Mouse (Mus musculus) forebrain, embryonic 13.5 days (tissue): ENCODE data around the gene Jup. TPM values are rescaled to one million over a fixed set of nuclear protein-coding genes. Genes with fewer than 3 reads are reported as not detected.
"Not testable (repeated sequence)": the region's sequence is repeated elsewhere in the genome, so short reads cannot be mapped to it uniquely, and the experiment has no call there.

ENCODE experiments used
- ATAC-seq: fragments of 200-750 bp; cut with Nextera tagmentation; 2 replicates; pipeline ENCODE4 v1.8.0; 2017
- H3K27ac ChIP-seq: fragments of 300-500 bp; sonication (generic); 2 replicates; pipeline ENCODE4 v1.5.1; 2015; ENCODE audit warnings: inconsistent platforms, mild to moderate bottlenecking, moderate library complexity
- H3K27me3 ChIP-seq: fragments of 300-500 bp; sonication (generic); 2 replicates; pipeline ENCODE4 v1.6.1; 2015; ENCODE audit warnings: mild to moderate bottlenecking, inconsistent platforms
- H3K36me3 ChIP-seq: fragments of 300-500 bp; sonication (generic); 2 replicates; pipeline ENCODE4 v1.6.1; 2015; ENCODE audit warnings: mild to moderate bottlenecking, inconsistent platforms; ENCODE audit not compliant: poor library complexity, severe bottlenecking
- H3K4me1 ChIP-seq: fragments of 300-500 bp; sonication (generic); 2 replicates; pipeline ENCODE4 v1.6.1; 2015; ENCODE audit warnings: inconsistent platforms
- H3K4me2 ChIP-seq: fragments of 300-500 bp; sonication (generic); 2 replicates; pipeline ENCODE4 v1.6.1; 2015; ENCODE audit warnings: inconsistent platforms, mild to moderate bottlenecking, moderate library complexity
- H3K4me3 ChIP-seq: fragments of 300-500 bp; sonication (generic); 2 replicates; pipeline ENCODE4 v1.5.1; 2015; ENCODE audit warnings: mild to moderate bottlenecking, inconsistent platforms
- H3K9ac ChIP-seq: fragments of 300-500 bp; sonication (generic); 2 replicates; pipeline ENCODE4 v1.6.1; 2015; ENCODE audit warnings: mild to moderate bottlenecking, inconsistent platforms
- H3K9me3 ChIP-seq: fragments of 300-500 bp; sonication (generic); replicated peaks from 2 replicates; pipeline ENCODE4 v1.6.1; 2016; ENCODE audit warnings: inconsistent platforms
- WGBS: fragments of 180-500 bp; shearing (Covaris S2); methylation state at CpG from one replicate; pipeline ENCODE4 v1.1.7; 2015; 5-methylcytosine and 5-hydroxymethylcytosine counted together
- polyA plus RNA-seq: library from polyadenylated mRNA; unstranded; fragments of >200 nt; fragmentation: Nextera tagmentation; extraction: Ambion mirVana; gene quantifications from 2 replicates; pipeline ENCODE4 v1.2.1, GENCODE M21; 2015

The Jup gene
- polyA plus RNA-seq, 1 experiment from 2014 or later, result 37.1 TPM

GRCm38 (mm10) chr11:100333944-100334457, 63.6 kb downstream of the Jup start, which contains the start of gene Gast:
TSS of gene Gast (plus strand) at chr11:100334407.
- Histone ChIP-seq H3K9ac (no peak within 1 kb of the TSS), H3K9me3 (no peaks in the 10 kb centered on the region), H3K4me2 (peak within 1 kb of the TSS; percentile 24; the same call in 1 of the 2 replicates), H3K36me3 (no peaks in the 10 kb centered on the region), H3K27me3 (no peaks in the 10 kb centered on the region), H3K4me1 (peaks cover 39% of the 10 kb centered on the region), H3K27ac (peak within 1 kb of the TSS; percentile 90), H3K4me3 (no peak within 1 kb of the TSS)
- WGBS, result 83% methylated on average over 6 of the region's 6 CpGs
- ATAC-seq, result no peak

GRCm38 (mm10) chr11:100332766-100333515, 64.6 kb downstream of the Jup start:
- ATAC-seq, result peak; percentile 85
- Histone ChIP-seq H3K9me3 (no peaks in the 10 kb centered on the region), H3K4me2 (peak overlapping the region; percentile 24; the same call in 1 of the 2 replicates), H3K36me3 (no peaks in the 10 kb centered on the region), H3K27me3 (no peaks in the 10 kb centered on the region), H3K9ac (no peak overlapping the region), H3K4me3 (no peak overlapping the region), H3K27ac (peak overlapping the region; percentile 90), H3K4me1 (peaks cover 39% of the 10 kb centered on the region)
- 47% methylated on average over 9 of the region's 9 CpGs for WGBS

- not testable (repeated sequence) for H3K4me2 ChIP-seq, H3K36me3 ChIP-seq, H3K4me3 ChIP-seq, H3K9me3 ChIP-seq, ATAC-seq, H3K9ac ChIP-seq, H3K27ac ChIP-seq, H3K27me3 ChIP-seq
- H3K4me1 ChIP-seq, result peaks cover 39% of the 10 kb centered on the region
- 67% methylated on average over 8 of the region's 8 CpGs for WGBS
Measured at GRCm38 (mm10) chr11:100330816-100331375, 66.7 kb downstream of the Jup start.

- no peak for ATAC-seq
- H3K4me3 ChIP-seq, result no peak overlapping the region
- no peaks in the 10 kb centered on the region for H3K9me3 ChIP-seq
- no peaks in the 10 kb centered on the region for H3K36me3 ChIP-seq
- H3K27me3 ChIP-seq, result no peaks in the 10 kb centered on the region
- no peak overlapping the region for H3K9ac ChIP-seq
- 39% methylated on average over 16 of the region's 16 CpGs for WGBS
- H3K4me1 ChIP-seq, result peaks cover 35% of the 10 kb centered on the region
- peak overlapping the region; percentile 19; the same call in 1 of the 2 replicates for H3K4me2 ChIP-seq
- H3K27ac ChIP-seq, result peak overlapping the region; percentile 6; the same call in 1 of the 2 replicates
Measured at GRCm38 (mm10) chr11:100330235-100330634, 67.3 kb downstream of the Jup start.

GRCm38 (mm10) chr11:100327761-100328160, 69.8 kb downstream of the Jup start:
- no peaks in the 10 kb centered on the region for H3K9me3 ChIP-seq
- peaks cover 3% of the 10 kb centered on the region; the same call in 1 of the 2 replicates for H3K36me3 ChIP-seq
- no peaks in the 10 kb centered on the region for H3K27me3 ChIP-seq
- H3K4me3 ChIP-seq, result no peak overlapping the region
- H3K4me1 ChIP-seq, result peaks cover 23% of the 10 kb centered on the region
- H3K9ac ChIP-seq, result no peak overlapping the region
- WGBS, result 91% methylated on average over 6 of the region's 6 CpGs
- no peak overlapping the region for H3K27ac ChIP-seq
- H3K4me2 ChIP-seq, result no peak overlapping the region
- ATAC-seq, result no peak

GRCm38 (mm10) chr11:100327316-100327715, 70.2 kb downstream of the Jup start:
- H3K36me3 ChIP-seq, result peaks cover 8% of the 10 kb centered on the region
- no peaks in the 10 kb centered on the region for H3K27me3 ChIP-seq
- 0 out of 2 replicates have a peak overlapping the region, but pooled peaks have one; percentile 25 for H3K27ac ChIP-seq
- no peak overlapping the region for H3K9ac ChIP-seq
- H3K9me3 ChIP-seq, result no peaks in the 10 kb centered on the region
- H3K4me1 ChIP-seq, result peaks cover 18% of the 10 kb centered on the region
- no peak overlapping the region for H3K4me3 ChIP-seq
- 61% methylated on average over 11 of the region's 11 CpGs for WGBS
- no peak for ATAC-seq
- H3K4me2 ChIP-seq, result no peak overlapping the region

GRCm38 (mm10) chr11:100325062-100325629, 72.4 kb downstream of the Jup start:
- WGBS, result 74% methylated on average over 11 of the region's 11 CpGs
- no peaks in the 10 kb centered on the region for H3K9me3 ChIP-seq

GRCm38 (mm10) chr11:100323578-100323977, 74.0 kb downstream of the Jup start:
- Histone ChIP-seq H3K36me3 (peaks cover 23% of the 10 kb centered on the region), H3K4me2 (no peak overlapping the region), H3K27me3 (no peaks in the 10 kb centered on the region), H3K27ac (no peak overlapping the region; the same call in 1 of the 2 replicates), H3K4me1 (peaks cover 18% of the 10 kb centered on the region), H3K9me3 (no peaks in the 10 kb centered on the region), H3K9ac (no peak overlapping the region), H3K4me3 (no peak overlapping the region)
- no peak for ATAC-seq
- 15% methylated on average over 3 of the region's 3 CpGs for WGBS

More at GRCm38 (mm10) chr11:100325062-100325629, 72.4 kb downstream of the Jup start:
- no peak for ATAC-seq
- no peaks in the 10 kb centered on the region for H3K27me3 ChIP-seq
- peaks cover 23% of the 10 kb centered on the region for H3K36me3 ChIP-seq
- no peak overlapping the region for H3K9ac ChIP-seq
- no peak overlapping the region for H3K4me3 ChIP-seq
- H3K4me1 ChIP-seq, result peaks cover 22% of the 10 kb centered on the region
- no peak overlapping the region for H3K27ac ChIP-seq
- no peak overlapping the region for H3K4me2 ChIP-seq

GRCm38 (mm10) chr11:100322591-100323258, 74.8 kb downstream of the Jup start:
- WGBS, result 69% methylated on average over 3 of the region's 3 CpGs
- H3K36me3 ChIP-seq, result peaks cover 23% of the 10 kb centered on the region

GRCm38 (mm10) chr11:100321479-100322305, 75.9 kb downstream of the Jup start:
- not testable (repeated sequence) for H3K9ac ChIP-seq, H3K27me3 ChIP-seq, ATAC-seq, H3K27ac ChIP-seq, H3K4me3 ChIP-seq, H3K9me3 ChIP-seq
- H3K36me3 ChIP-seq, result peaks cover 23% of the 10 kb centered on the region
- 79% methylated on average over 7 of the region's 7 CpGs for WGBS
- H3K4me2 ChIP-seq, result peak overlapping the region; percentile 85
- H3K4me1 ChIP-seq, result peaks cover 13% of the 10 kb centered on the region

More at GRCm38 (mm10) chr11:100322591-100323258, 74.8 kb downstream of the Jup start:
- ATAC-seq, result no peak
- H3K9me3 ChIP-seq, result no peaks in the 10 kb centered on the region
- H3K4me1 ChIP-seq, result peaks cover 18% of the 10 kb centered on the region
- H3K27me3 ChIP-seq, result no peaks in the 10 kb centered on the region
- no peak overlapping the region for H3K4me2 ChIP-seq
- no peak overlapping the region for H3K9ac ChIP-seq
- H3K4me3 ChIP-seq, result no peak overlapping the region
- no peak overlapping the region for H3K27ac ChIP-seq
